Comparison of ENCODE assay signal across 8 mouse cellular contexts in the genomic region with DNA sequence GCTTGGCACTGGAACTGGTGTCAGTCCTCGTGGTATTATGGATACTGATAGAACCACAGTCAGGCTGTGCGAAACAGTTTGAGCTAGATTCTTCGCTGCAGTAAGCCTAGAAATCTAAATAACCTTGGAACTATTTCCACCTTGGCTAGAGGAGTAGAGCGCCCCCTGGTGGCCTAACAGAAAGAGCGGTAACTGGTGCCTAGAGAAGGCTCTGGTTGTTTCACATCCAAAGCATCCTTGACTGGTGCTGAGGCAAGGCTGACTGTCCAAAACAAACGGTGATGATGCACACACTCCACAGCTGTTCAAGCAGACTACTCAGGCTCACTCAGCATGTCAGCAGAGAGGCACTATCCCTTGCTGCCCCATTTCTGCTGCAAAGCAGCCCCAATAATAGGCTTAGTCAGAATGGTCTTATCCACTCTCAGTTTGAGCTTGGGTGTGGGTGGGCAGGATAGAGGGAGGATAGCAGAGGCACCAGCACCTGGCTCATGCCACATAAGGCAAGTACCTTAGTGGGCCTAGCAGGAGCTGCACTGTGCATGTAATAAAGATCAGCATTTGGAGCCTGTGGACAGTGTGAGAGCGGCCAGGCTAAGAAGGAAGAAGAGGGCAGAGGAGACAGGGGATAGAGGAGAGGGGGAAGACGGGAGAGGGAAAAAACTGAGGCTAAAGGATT. TPM values are rescaled to one million over a fixed set of nuclear protein-coding genes. Genes with fewer than 3 reads are reported as not detected.
DNase-seq lines count a peak whose midpoint lies in the region; ATAC-seq and TF ChIP-seq lines count a peak whose summit lies in the region.

No protein-coding gene starts in this region.

- H3K4me3 ChIP-seq in heart, adult 2 months, result no peak overlapping the region
- H3K4me3 ChIP-seq in heart, embryonic 11.5 days (ENCODE audit: low read depth, low read length), result no peak overlapping the region
- H3K4me3 ChIP-seq in limb, embryonic 11.5 days (ENCODE audit: low read depth, low read length), result no peak overlapping the region
- no peak overlapping the region for H3K4me3 ChIP-seq in midbrain, embryonic 15.5 days

- no peaks in the 10 kb centered on the region for H3K79me2 ChIP-seq in heart, adult 2 months (replicated peaks; ENCODE audit: control insufficient read depth, insufficient read depth, low read length)

- no peaks in the 10 kb centered on the region for H3K9me3 ChIP-seq in heart, embryonic 11.5 days (replicated peaks; ENCODE audit: control insufficient read depth, low read length)
- no peaks in the 10 kb centered on the region for H3K9me3 ChIP-seq in limb, embryonic 11.5 days (ENCODE audit: control insufficient read depth, low read length)
- no peaks in the 10 kb centered on the region for H3K9me3 ChIP-seq in midbrain, embryonic 15.5 days

- peak; percentile 96 for TF ChIP-seq CTCF in heart, adult 2 months (IDR thresholded peaks at IDR 0.05)

- 0 out of 2 replicates have a peak, but pooled peaks have one; percentile 28 for TF ChIP-seq EP300 in heart, adult 2 months (IDR thresholded peaks at IDR 0.05; ENCODE audit: insufficient read depth, low read depth, low read length)

- WGBS in heart, adult 2 months, result 28% methylated on average over 8 of the region's 8 CpGs
- WGBS in heart, embryonic 11.5 days (ENCODE audit: insufficient replicate concordance), result 39% methylated on average over 8 of the region's 8 CpGs
- WGBS in limb, embryonic 11.5 days, result 40% methylated on average over 8 of the region's 8 CpGs
- WGBS in midbrain, embryonic 15.5 days, result 29% methylated on average over 8 of the region's 8 CpGs

- H3K9ac ChIP-seq in heart, adult 2 months (ENCODE audit: low read depth, low read length), result no peak overlapping the region
- no peak overlapping the region for H3K9ac ChIP-seq in heart, embryonic 11.5 days (ENCODE audit: low read depth, low read length)
- no peak overlapping the region for H3K9ac ChIP-seq in limb, embryonic 11.5 days (ENCODE audit: low read length)
- H3K9ac ChIP-seq in midbrain, embryonic 15.5 days, result no peak overlapping the region

- H3K27ac ChIP-seq in heart, adult 2 months, result no peak overlapping the region
- no peak overlapping the region for H3K27ac ChIP-seq in heart, embryonic 11.5 days (ENCODE audit: low read depth, low read length)
- H3K27ac ChIP-seq in limb, embryonic 11.5 days (replicated peaks; ENCODE audit: low read depth, low read length), result no peak overlapping the region
- H3K27ac ChIP-seq in midbrain, embryonic 15.5 days, result no peak overlapping the region

- DNase-seq in heart, adult 2 months, result peak; percentile 49 to 70
- DNase-seq in cerebellum, postnatal 4 days (ENCODE audit: low spot score in 2 of 2), result peak; percentile 64 to 78
- DNase-seq in gastrocnemius, adult 8-10 months (ENCODE audit: low spot score in 2 of 2), result peak; percentile 21 to 31
- peak; percentile 60 to 79 for DNase-seq in kidney, adult 8-10 months
- peak; percentile 88 for DNase-seq in limb, embryonic 11.5 days (ENCODE audit: low spot score)
- peak; percentile 35 to 78 for DNase-seq in spleen, postnatal 10 days (ENCODE audit: low spot score in 2 of 2)

- no peaks in the 10 kb centered on the region for H3K27me3 ChIP-seq in heart, adult 2 months (ENCODE audit: control insufficient read depth, insufficient read depth, low read length)
- H3K27me3 ChIP-seq in heart, embryonic 11.5 days (ENCODE audit: control insufficient read depth, insufficient read depth, low read length), result no peaks in the 10 kb centered on the region
- no peaks in the 10 kb centered on the region for H3K27me3 ChIP-seq in limb, embryonic 11.5 days (ENCODE audit: control insufficient read depth, insufficient read depth, low read length)
- H3K27me3 ChIP-seq in midbrain, embryonic 15.5 days (replicated peaks), result no peaks in the 10 kb centered on the region

- no peaks in the 10 kb centered on the region for H3K36me3 ChIP-seq in heart, adult 2 months (ENCODE audit: control insufficient read depth, insufficient read depth, low read length)
- peaks cover 9% of the 10 kb centered on the region; the same call in 1 of the 2 replicates for H3K36me3 ChIP-seq in heart, embryonic 11.5 days (ENCODE audit: control insufficient read depth, insufficient read depth, low read length)
- peaks cover 9% of the 10 kb centered on the region; the same call in 1 of the 2 replicates for H3K36me3 ChIP-seq in limb, embryonic 11.5 days (ENCODE audit: control insufficient read depth, insufficient read depth, low read length)
- H3K36me3 ChIP-seq in midbrain, embryonic 15.5 days (replicated peaks), result peaks cover 14% of the 10 kb centered on the region; the same call in 1 of the 2 replicates

- ATAC-seq in heart, embryonic 11.5 days (replicated peaks; ENCODE audit: insufficient number of reproducible peaks, low FRiP score, low TSS enrichment), result no peak
- no peak for ATAC-seq in limb, embryonic 11.5 days (ENCODE audit: insufficient number of reproducible peaks, low FRiP score, low TSS enrichment, low read depth)
- ATAC-seq in midbrain, embryonic 15.5 days (replicated peaks), result peak; percentile 73

- intact Hi-C loops in heart, adult 2 months (cut with DNase I), result loop anchor here (5.0 kb wide), 1 partner anchor 370 kb away; the partner anchor contains the start of gene Wdr41

- H3K4me2 ChIP-seq in heart, embryonic 11.5 days, result no peak overlapping the region
- no peak overlapping the region for H3K4me2 ChIP-seq in limb, embryonic 11.5 days (ENCODE audit: low read depth, severe bottlenecking)
- no peak overlapping the region for H3K4me2 ChIP-seq in midbrain, embryonic 15.5 days

- no peak for TF ChIP-seq POLR2A in heart, adult 2 months (IDR thresholded peaks at IDR 0.05; ENCODE audit: insufficient read depth, low read depth, low read length)

- no peaks in the 10 kb centered on the region; the same call in 1 of the 2 replicates for H3K4me1 ChIP-seq in heart, adult 2 months (ENCODE audit: control insufficient read depth, insufficient read depth, low read length)
- H3K4me1 ChIP-seq in heart, embryonic 11.5 days (ENCODE audit: control insufficient read depth, insufficient read depth, low read length), result no peaks in the 10 kb centered on the region
- H3K4me1 ChIP-seq in limb, embryonic 11.5 days (ENCODE audit: control insufficient read depth, insufficient read depth, low read length), result no peaks in the 10 kb centered on the region
- no peaks in the 10 kb centered on the region for H3K4me1 ChIP-seq in midbrain, embryonic 15.5 days

RNA-seq across cellular contexts. Expression of gene Zbed3, which starts 23.7 kb away (rescaled TPM):
- 10 to 100 TPM; 14.6 to 15.4 TPM for total RNA-seq in heart, adult 2 months (2021)
- 21.0 and 26.6 TPM in 2 replicates for polyA plus RNA-seq in heart, adult 2 months (2012; rRNA removed)
- 56.0 and 57.8 TPM in 2 replicates for polyA plus RNA-seq in heart, embryonic 11.5 days (2014; fragmentation: Nextera tagmentation; extraction: Ambion mirVana)
- total RNA-seq in gastrocnemius, adult 8-10 months (2022), result 1 to 10 TPM; 3.2 to 5.3 (median 4.2) TPM
- 95.8 and 96.7 TPM in 2 replicates for polyA plus RNA-seq in limb, embryonic 11.5 days (2014; fragmentation: Nextera tagmentation; extraction: Ambion mirVana)
- 38.5 and 38.9 TPM in 2 replicates for polyA plus RNA-seq in midbrain, embryonic 15.5 days (2015; fragmentation: Nextera tagmentation; extraction: Ambion mirVana)

RNA-seq across cellular contexts. Expression of gene Aggf1, which starts 28.0 kb away (rescaled TPM):
- total RNA-seq in heart, adult 2 months (2021), result 10 to 100 TPM; 21.8 to 24.1 TPM
- 9.3 and 13.9 TPM in 2 replicates for polyA plus RNA-seq in heart, adult 2 months (2012; rRNA removed)
- 26.5 and 30.7 TPM in 2 replicates for polyA plus RNA-seq in heart, embryonic 11.5 days (2014; fragmentation: Nextera tagmentation; extraction: Ambion mirVana)
- total RNA-seq in gastrocnemius, adult 8-10 months (2022), result 10 to 100 TPM; 15.6 to 19.1 (median 17.5) TPM
- polyA plus RNA-seq in limb, embryonic 11.5 days (2014; fragmentation: Nextera tagmentation; extraction: Ambion mirVana), result 45.1 and 45.5 TPM in 2 replicates
- 41.8 and 42.9 TPM in 2 replicates for polyA plus RNA-seq in midbrain, embryonic 15.5 days (2015; fragmentation: Nextera tagmentation; extraction: Ambion mirVana)

Comparison
In these comparisons a context has a peak if more than half of its experiments do, and no peak if none do; other contexts are left out.
1. DNase-seq: peak in every context shown above with its lines; median percentile 88 in limb, embryonic 11.5 days; 71 in cerebellum, postnatal 4 days; 70 in kidney, adult 8-10 months; 60 in heart, adult 2 months; 56 in spleen, postnatal 10 days; 26 in gastrocnemius, adult 8-10 months.